Mouse (Mus musculus): ENCODE data around the gene Syne2.

The Syne2 gene

GRCm38 (mm10) chr12:76047921-76048320 lies 230.0 kb downstream of the Syne2 start:
- DNase-seq (ENCODE audit: low read depth): no peak

- DNase-seq (ENCODE audit: low read depth): no peak
Measured at GRCm38 (mm10) chr12:76048672-76049071, 230.7 kb downstream of the Syne2 start.

GRCm38 (mm10) chr12:76049343-76049742 lies 231.4 kb downstream of the Syne2 start:
- no peak for DNase-seq (ENCODE audit: low read depth)

GRCm38 (mm10) chr12:76051879-76052278 lies 233.9 kb downstream of the Syne2 start:
- DNase-seq (ENCODE audit: low read depth): no peak

GRCm38 (mm10) chr12:76054653-76055052 lies 236.7 kb downstream of the Syne2 start:
- DNase-seq (ENCODE audit: low read depth): no peak

GRCm38 (mm10) chr12:76063001-76063400 lies 245.1 kb downstream of the Syne2 start:
- no peak for DNase-seq (ENCODE audit: low read depth)

- DNase-seq (ENCODE audit: low read depth): no peak
Measured at GRCm38 (mm10) chr12:76070386-76070785, 252.5 kb downstream of the Syne2 start.

GRCm38 (mm10) chr12:76071935-76072849 lies 254.3 kb downstream of the Syne2 start:
- DNase-seq (ENCODE audit: low read depth): no peak

GRCm38 (mm10) chr12:76073066-76073826 lies 255.3 kb downstream of the Syne2 start:
- no peak for DNase-seq (ENCODE audit: low read depth)

GRCm38 (mm10) chr12:76073981-76074380 lies 256.0 kb downstream of the Syne2 start:
- no peak for DNase-seq (ENCODE audit: low read depth)

GRCm38 (mm10) chr12:76080876-76081556 lies 263.1 kb downstream of the Syne2 start:
- DNase-seq (ENCODE audit: low read depth): no peak

- no peak for DNase-seq (ENCODE audit: low read depth)
Measured at GRCm38 (mm10) chr12:76081557-76082211, 263.8 kb downstream of the Syne2 start.

- peak; percentile 48 for DNase-seq (ENCODE audit: low read depth)
Measured at GRCm38 (mm10) chr12:76085066-76085465, 267.1 kb downstream of the Syne2 start.

GRCm38 (mm10) chr12:76085956-76086905 lies 268.3 kb downstream of the Syne2 start:
- DNase-seq (ENCODE audit: low read depth): peak; percentile 89

- DNase-seq (ENCODE audit: low read depth): peak; percentile 84
Measured at GRCm38 (mm10) chr12:76087025-76087424, 269.1 kb downstream of the Syne2 start.

- DNase-seq (ENCODE audit: low read depth): no peak
Measured at GRCm38 (mm10) chr12:76092789-76093466, 275.0 kb downstream of the Syne2 start.

GRCm38 (mm10) chr12:76093613-76094588 lies 276.0 kb downstream of the Syne2 start:
- DNase-seq (ENCODE audit: low read depth): no peak

GRCm38 (mm10) chr12:76095117-76096035 lies 277.4 kb downstream of the Syne2 start:
- DNase-seq (ENCODE audit: low read depth): peak; percentile 37
